Mouse (Mus musculus) right cerebral cortex, postnatal 36 days (tissue): Measurements from ENCODE around the gene Ftl1-ps1.

Experiments used
- DNase-seq, 2 experiments: peaks; one replicate each; pipeline ENCODE4 v3.0.0; 2022; ENCODE audit warnings: low spot score in 2 of 2, mixed read lengths in 1 of 2

Gene Ftl1-ps1

GRCm38 (mm10) chr13:74399298-74399839 is at the start of gene Ftl1-ps1:
TSS of gene Ftl1-ps1 (plus strand) at chr13:74399694.
- no peak for DNase-seq

- no peak for DNase-seq
Measured at GRCm38 (mm10) chr13:74350435-74350906, 49.0 kb upstream of the Ftl1-ps1 start.

- peak in 1 of 2 experiments; percentile 23 for DNase-seq
Measured at GRCm38 (mm10) chr13:74356491-74356890, 43.0 kb upstream of the Ftl1-ps1 start.

GRCm38 (mm10) chr13:74362218-74362617 is 37.3 kb upstream of the Ftl1-ps1 start:
- DNase-seq: no peak

GRCm38 (mm10) chr13:74363176-74363858 is 36.2 kb upstream of the Ftl1-ps1 start:
- DNase-seq: no peak

- DNase-seq: no peak
Measured at GRCm38 (mm10) chr13:74363859-74364235, 35.6 kb upstream of the Ftl1-ps1 start, which contains the start of gene Lrrc14b. TSS of gene Lrrc14b (minus strand) at chr13:74364005.

GRCm38 (mm10) chr13:74381533-74382276 is 17.8 kb upstream of the Ftl1-ps1 start:
- DNase-seq: no peak

GRCm38 (mm10) chr13:74382289-74382688 is 17.2 kb upstream of the Ftl1-ps1 start:
- no peak for DNase-seq

- DNase-seq: no peak
Measured at GRCm38 (mm10) chr13:74389730-74390129, 9.8 kb upstream of the Ftl1-ps1 start.

- DNase-seq: peak; percentile 64 to 72
Measured at GRCm38 (mm10) chr13:74390371-74390990, 9.0 kb upstream of the Ftl1-ps1 start, which contains the start of gene Zfp72. TSS of gene Zfp72 (minus strand) at chr13:74390836.

GRCm38 (mm10) chr13:74391156-74391555 is 8.3 kb upstream of the Ftl1-ps1 start:
- no peak for DNase-seq

GRCm38 (mm10) chr13:74439895-74440294 is 40.4 kb downstream of the Ftl1-ps1 start:
- DNase-seq: no peak
